Mouse (Mus musculus): ENCODE measurements around the gene Hs3st3b1.

DNA sequence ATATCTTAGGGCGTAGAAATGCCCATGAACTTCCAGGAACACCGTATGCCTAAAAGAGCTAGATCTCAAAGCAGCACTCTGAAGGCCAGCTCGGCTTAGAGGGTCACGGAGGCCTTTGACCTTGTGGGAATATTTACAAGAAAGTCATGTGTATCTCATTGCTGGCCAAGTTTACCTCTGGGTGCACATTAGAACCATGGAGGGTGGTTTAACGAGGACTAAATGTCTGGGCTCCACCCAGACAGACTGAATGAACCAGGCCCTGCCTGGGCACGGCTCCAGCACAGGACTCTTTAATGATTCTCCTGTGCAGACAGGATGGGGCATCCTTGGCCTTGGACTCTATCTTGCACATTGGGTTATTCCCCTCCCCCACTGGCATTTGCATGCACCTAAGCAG lies 27.9 kb downstream of the Hs3st3b1 start:
- TF ChIP-seq CTCF (IDR thresholded peaks at IDR 0.05; ENCODE audit: control insufficient read depth, insufficient read depth, low read length) = no peak
- no peak for TF ChIP-seq POLR2A (IDR thresholded peaks at IDR 0.05; ENCODE audit: borderline replicate concordance, control insufficient read depth, low read depth, low read length)

All from bone marrow, adult 2 months (tissue).